Mouse (Mus musculus) G1E (cell line): ENCODE measurements around the gene Gpat3.

Source experiments
- CTCF ChIP-seq: IDR thresholded peaks from 2 replicates; pipeline ENCODE4 v1.5.1; 2012; ENCODE audit warnings: low read depth, low read length, inconsistent platforms, mixed read lengths
- GATA1 ChIP-seq: IDR thresholded peaks from 2 replicates; pipeline ENCODE4 v1.6.1; 2012; ENCODE audit warnings: borderline replicate concordance, low read length, inconsistent platforms, mixed read lengths
- POLR2AphosphoS5 ChIP-seq: IDR thresholded peaks from 2 replicates; pipeline ENCODE4 v1.6.1; 2012; ENCODE audit warnings: low read depth, low read length, inconsistent platforms; ENCODE audit not compliant: insufficient replicate concordance
- TAL1 ChIP-seq: conservative IDR thresholded peaks from 2 replicates; pipeline ENCODE4 v1.6.1; 2012; ENCODE audit warnings: low read depth, low read length, inconsistent platforms, mixed read lengths

DNA sequence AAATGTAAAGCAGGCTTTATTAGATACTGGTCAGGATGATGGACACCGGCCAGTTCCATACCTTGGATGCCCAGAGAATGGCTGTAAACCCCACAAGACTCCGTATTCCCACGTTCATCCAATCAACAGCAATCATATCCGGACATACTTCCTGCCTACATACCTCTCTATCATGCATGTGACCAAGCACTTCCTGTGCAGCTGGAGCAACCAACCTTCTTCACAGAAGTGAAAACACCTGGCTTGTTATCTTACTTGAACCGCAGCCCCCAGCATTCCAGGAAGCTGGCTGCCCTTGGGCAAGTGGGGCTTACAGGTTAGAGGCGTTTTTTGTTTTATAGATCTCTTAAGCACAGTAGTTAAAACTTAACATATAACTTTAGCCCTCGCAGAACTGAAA is 22.7 kb upstream of the Gpat3 start:
- no peak for TF ChIP-seq CTCF
- TF ChIP-seq GATA1 = no peak
- TF ChIP-seq TAL1 = no peak
- no peak for TF ChIP-seq POLR2AphosphoS5
